Mouse (Mus musculus): Measurements from ENCODE around the gene Rag1.

DNA sequence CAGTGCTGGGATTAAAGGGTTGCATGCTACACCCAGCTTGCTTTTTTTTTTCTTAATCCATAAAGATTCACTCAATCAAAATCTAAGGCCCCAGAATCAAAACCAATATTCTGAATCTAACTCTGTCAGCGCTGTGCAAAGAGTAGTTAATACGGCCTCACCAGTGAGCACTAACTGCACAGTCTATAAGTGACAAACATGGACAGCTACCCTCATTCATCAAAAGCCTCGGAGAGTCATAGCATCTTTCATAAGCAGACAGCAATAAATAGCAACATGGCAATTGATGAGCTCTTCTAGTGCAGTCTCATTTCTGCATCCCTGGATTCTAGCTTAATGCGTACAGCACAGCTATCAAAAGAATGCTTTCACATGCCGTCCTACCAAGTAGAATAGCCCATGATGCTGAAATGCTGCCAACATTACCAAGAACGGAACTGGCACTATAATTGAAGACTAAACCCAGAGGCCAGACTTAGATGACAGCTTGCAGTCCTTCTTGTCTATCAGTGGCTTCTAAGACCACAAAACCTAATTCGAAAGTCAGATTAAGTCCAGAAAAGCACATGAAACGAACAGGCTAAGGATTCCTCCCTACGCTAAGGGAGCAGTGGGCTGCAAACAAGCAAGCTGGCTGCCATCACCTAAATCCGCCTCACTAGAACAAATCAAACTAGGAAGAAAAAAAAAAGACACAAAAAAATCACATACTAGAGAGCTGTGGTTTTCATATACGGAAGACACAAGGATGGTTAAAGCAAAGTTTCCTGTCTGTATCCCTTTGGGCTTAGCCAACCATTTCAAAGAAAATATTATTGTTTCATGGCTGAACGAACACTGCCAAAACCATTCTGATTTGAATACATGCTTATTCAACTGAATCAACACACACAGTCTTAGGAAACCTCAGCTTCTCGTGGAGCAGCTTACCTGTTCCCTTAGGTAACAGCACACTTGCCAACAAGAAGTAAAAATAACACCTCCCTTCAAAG lies 50.8 kb downstream of the Rag1 start:
- no peak for TF ChIP-seq CTCF (IDR thresholded peaks at IDR 0.05; ENCODE audit: borderline replicate concordance, insufficient read depth, low read depth, low read length)
- TF ChIP-seq POLR2A (IDR thresholded peaks at IDR 0.05; ENCODE audit: borderline replicate concordance, insufficient read depth, low read length) = no peak

Measured in cerebellum, adult 2 months (tissue).